Mouse (Mus musculus): Measurements from ENCODE around the gene Cd3d.

GRCm38 (mm10) chr9:44981676-44982075 is at the start of gene Cd3d:
- TF ChIP-seq EP300 (IDR thresholded peaks at IDR 0.05; ENCODE audit: low read depth in 1 of 2, low read length in 2 of 2) (no peak), ZC3H11A (IDR thresholded peaks at IDR 0.05; ENCODE audit: low read depth, low read length) (no peak), HCFC1 (IDR thresholded peaks at IDR 0.05; ENCODE audit: low read depth, low read length) (no peak), CTCF (IDR thresholded peaks at IDR 0.05 in 2 of 3, conservative IDR thresholded peaks at IDR 0.05 in 1 of 3; ENCODE audit: control insufficient read depth in 1 of 3, insufficient read depth in 1 of 3, low read depth in 2 of 3, low read length in 3 of 3, poor library complexity in 1 of 3, severe bottlenecking in 1 of 3) (no peak), CHD2 (IDR thresholded peaks at IDR 0.05; ENCODE audit: low read length) (no peak), KAT2A (conservative IDR thresholded peaks at IDR 0.05; ENCODE audit: low read depth, low read length) (no peak), POLR2A (IDR thresholded peaks at IDR 0.05; ENCODE audit: control insufficient read depth in 1 of 2, insufficient read depth in 1 of 2, low read depth in 1 of 2, low read length in 2 of 2, poor library complexity in 1 of 2) (no peak)

All from MEL (cell line).